Mouse (Mus musculus): ENCODE results near the gene Zic1. TPM values are rescaled to one million over a fixed set of nuclear protein-coding genes. Genes with fewer than 3 reads are reported as not detected.

Gene Zic1
- polyA plus RNA-seq, 1 experiment = 0.13 TPM

DNA sequence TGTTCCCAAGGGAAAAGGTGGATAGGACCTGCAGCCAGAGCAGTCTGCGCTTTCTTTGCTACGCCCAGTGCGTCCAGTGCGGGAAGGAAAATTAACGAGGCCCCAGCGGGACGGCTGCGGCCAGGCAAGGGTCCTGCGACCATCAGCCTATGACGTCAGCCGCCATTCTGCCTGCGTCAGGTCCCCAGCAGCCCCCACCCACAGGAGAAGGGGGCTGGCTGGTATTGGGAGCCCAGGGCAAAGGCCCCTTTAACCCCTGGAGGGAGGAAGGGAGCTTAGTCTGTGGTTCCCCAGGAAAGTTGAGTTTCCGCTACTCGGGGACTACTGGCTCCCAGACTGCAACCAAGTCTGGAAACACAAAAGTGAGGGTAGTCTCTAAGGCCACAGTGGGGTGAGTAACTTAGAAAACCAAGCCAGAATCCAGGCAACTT lies 14.7 kb downstream of the Zic1 start:
- Histone ChIP-seq H3K4me1 (ENCODE audit: control insufficient read depth, insufficient read depth, low read length) (no peaks in the 10 kb centered on the region), H3K27ac (ENCODE audit: insufficient read depth, low read length) (no peak overlapping the region), H3K9ac (ENCODE audit: low read depth, poor library complexity, severe bottlenecking) (no peak overlapping the region), H3K4me3 (ENCODE audit: low read depth, low read length) (no peak overlapping the region), H3K27me3 (ENCODE audit: control insufficient read depth, insufficient read depth, low read length, poor library complexity, severe bottlenecking) (peaks cover 18% of the 10 kb centered on the region), H3K36me3 (ENCODE audit: control insufficient read depth, insufficient read depth, low read length, poor library complexity, severe bottlenecking) (no peaks in the 10 kb centered on the region), H3K9me3 (replicated peaks; ENCODE audit: control insufficient read depth, insufficient read depth, low read length, poor library complexity, severe bottlenecking) (no peaks in the 10 kb centered on the region)
- TF ChIP-seq CTCF (IDR thresholded peaks at IDR 0.05; ENCODE audit: low read depth, low read length) = no peak
- no peak for TF ChIP-seq EP300 (IDR thresholded peaks at IDR 0.05; ENCODE audit: insufficient read depth, low read depth, low read length)
- no peak for TF ChIP-seq POLR2A (IDR thresholded peaks at IDR 0.05; ENCODE audit: insufficient read depth, low read length)

DNA sequence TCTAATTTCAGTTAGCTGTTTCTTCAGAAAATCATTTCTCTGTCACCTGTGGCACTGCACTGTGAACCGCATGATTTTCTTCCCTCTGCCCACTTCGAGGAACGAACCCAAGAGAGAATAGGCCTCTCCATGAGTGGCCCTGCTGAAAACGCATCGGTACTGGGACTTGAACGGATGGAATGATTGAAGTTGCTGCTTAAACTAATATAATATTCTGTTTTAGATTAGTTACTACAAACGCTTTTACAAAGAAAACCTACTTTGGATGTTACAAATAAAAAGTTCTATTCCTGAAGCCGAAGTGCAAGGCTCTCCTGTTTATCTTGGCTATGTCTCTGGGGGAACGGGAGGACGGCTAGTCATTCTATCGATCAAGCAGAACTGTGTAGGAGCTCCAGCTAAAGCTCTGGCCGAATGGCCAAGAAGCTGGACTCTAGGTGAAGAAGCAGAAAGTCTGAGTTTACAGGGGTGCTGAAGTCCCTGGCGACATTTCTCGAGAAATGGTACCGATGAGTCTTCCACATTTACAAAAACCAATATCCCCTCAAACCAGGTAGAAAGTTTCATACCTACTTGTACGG lies 15.3 kb downstream of the Zic1 start:
- Histone ChIP-seq H3K9me3 (replicated peaks; ENCODE audit: control insufficient read depth, insufficient read depth, low read length, poor library complexity, severe bottlenecking) (no peaks in the 10 kb centered on the region), H3K9ac (ENCODE audit: low read depth, poor library complexity, severe bottlenecking) (no peak overlapping the region), H3K27me3 (ENCODE audit: control insufficient read depth, insufficient read depth, low read length, poor library complexity, severe bottlenecking) (peaks cover 18% of the 10 kb centered on the region), H3K36me3 (ENCODE audit: control insufficient read depth, insufficient read depth, low read length, poor library complexity, severe bottlenecking) (no peaks in the 10 kb centered on the region), H3K4me3 (ENCODE audit: low read depth, low read length) (no peak overlapping the region), H3K4me1 (ENCODE audit: control insufficient read depth, insufficient read depth, low read length) (no peaks in the 10 kb centered on the region), H3K27ac (ENCODE audit: insufficient read depth, low read length) (no peak overlapping the region)
- TF ChIP-seq POLR2A (IDR thresholded peaks at IDR 0.05; ENCODE audit: insufficient read depth, low read length) = no peak

DNA sequence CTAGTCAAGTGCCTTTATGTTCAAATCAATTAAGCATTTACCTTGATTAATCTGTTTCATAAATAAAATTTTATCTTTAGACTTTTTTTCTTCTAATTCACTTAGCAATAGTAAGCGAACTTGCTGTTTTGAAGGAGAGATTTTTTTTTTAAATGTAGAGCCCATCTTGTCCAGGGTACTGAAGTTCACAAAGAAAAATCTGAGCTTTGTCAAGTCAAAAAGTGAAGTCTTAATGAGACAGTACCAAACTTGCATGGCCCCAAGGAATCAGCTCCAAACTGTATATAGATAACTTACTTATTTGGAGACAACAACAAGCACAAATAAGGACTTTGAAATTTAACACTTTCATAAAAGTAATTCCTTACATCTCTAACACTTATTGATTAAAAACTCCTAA lies 16.9 kb downstream of the Zic1 start:
- Histone ChIP-seq H3K27me3 (ENCODE audit: control insufficient read depth, insufficient read depth, low read length, poor library complexity, severe bottlenecking) (peaks cover 8% of the 10 kb centered on the region), H3K27ac (ENCODE audit: insufficient read depth, low read length) (no peak overlapping the region)

DNA sequence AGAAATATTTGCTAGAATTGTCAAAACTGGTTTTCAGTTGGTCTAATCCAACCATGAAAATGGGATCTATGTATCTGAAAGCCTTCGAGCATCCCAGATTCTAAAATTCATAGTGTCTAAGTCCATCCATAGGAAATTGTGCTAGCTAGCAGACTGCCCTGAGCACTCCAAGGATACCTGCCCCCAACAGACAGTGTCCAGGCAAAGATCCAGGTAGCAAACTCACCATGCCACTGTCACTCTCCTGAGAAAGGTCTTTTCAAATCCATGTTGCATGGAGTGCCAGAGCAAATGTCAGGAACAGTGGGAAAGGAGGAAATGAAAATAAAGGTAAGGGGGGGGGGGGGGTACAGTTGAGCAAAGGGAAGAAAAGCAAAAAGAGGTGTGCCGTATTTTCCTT lies 18.0 kb downstream of the Zic1 start:
- TF ChIP-seq EP300 (IDR thresholded peaks at IDR 0.05; ENCODE audit: insufficient read depth, low read depth, low read length) = no peak
- TF ChIP-seq CTCF (IDR thresholded peaks at IDR 0.05; ENCODE audit: low read depth, low read length) = no peak
- no peak for TF ChIP-seq POLR2A (IDR thresholded peaks at IDR 0.05; ENCODE audit: insufficient read depth, low read length)
- H3K9me3 ChIP-seq (replicated peaks; ENCODE audit: control insufficient read depth, insufficient read depth, low read length, poor library complexity, severe bottlenecking) = no peaks in the 10 kb centered on the region
- H3K4me1 ChIP-seq (ENCODE audit: control insufficient read depth, insufficient read depth, low read length) = no peaks in the 10 kb centered on the region
- H3K27me3 ChIP-seq (ENCODE audit: control insufficient read depth, insufficient read depth, low read length, poor library complexity, severe bottlenecking) = peaks cover 6% of the 10 kb centered on the region
- no peaks in the 10 kb centered on the region for H3K36me3 ChIP-seq (ENCODE audit: control insufficient read depth, insufficient read depth, low read length, poor library complexity, severe bottlenecking)
- no peak overlapping the region for H3K4me3 ChIP-seq (ENCODE audit: low read depth, low read length)
- H3K27ac ChIP-seq (ENCODE audit: insufficient read depth, low read length) = no peak overlapping the region
- H3K9ac ChIP-seq (ENCODE audit: low read depth, poor library complexity, severe bottlenecking) = no peak overlapping the region

More for the DNA sequence above, 16.9 kb downstream of the Zic1 start:
- Histone ChIP-seq H3K9me3 (replicated peaks; ENCODE audit: control insufficient read depth, insufficient read depth, low read length, poor library complexity, severe bottlenecking) (no peaks in the 10 kb centered on the region), H3K4me1 (ENCODE audit: control insufficient read depth, insufficient read depth, low read length) (no peaks in the 10 kb centered on the region), H3K9ac (ENCODE audit: low read depth, poor library complexity, severe bottlenecking) (no peak overlapping the region), H3K4me3 (ENCODE audit: low read depth, low read length) (no peak overlapping the region), H3K36me3 (ENCODE audit: control insufficient read depth, insufficient read depth, low read length, poor library complexity, severe bottlenecking) (no peaks in the 10 kb centered on the region)
- TF ChIP-seq CTCF (IDR thresholded peaks at IDR 0.05; ENCODE audit: low read depth, low read length) (no peak), POLR2A (IDR thresholded peaks at IDR 0.05; ENCODE audit: insufficient read depth, low read length) (no peak), EP300 (IDR thresholded peaks at IDR 0.05; ENCODE audit: insufficient read depth, low read depth, low read length) (no peak)

Other genes with a start within 250 kb of the Zic1 start
- not detected in 2 replicates for gene Zic4, start 3.4 kb downstream of the Zic1 start, polyA plus RNA-seq (2011; ENCODE audit: insufficient read depth, insufficient read length, low read depth, missing spikeins)

All from ES-Bruce4 (cell line).